Mouse (Mus musculus): ENCODE data around the gene Mfng. TPM values are rescaled to one million over a fixed set of nuclear protein-coding genes. Genes with fewer than 3 reads are reported as not detected.

The Mfng gene
- polyA plus RNA-seq, 1 experiment, result 36.6 TPM

DNA sequence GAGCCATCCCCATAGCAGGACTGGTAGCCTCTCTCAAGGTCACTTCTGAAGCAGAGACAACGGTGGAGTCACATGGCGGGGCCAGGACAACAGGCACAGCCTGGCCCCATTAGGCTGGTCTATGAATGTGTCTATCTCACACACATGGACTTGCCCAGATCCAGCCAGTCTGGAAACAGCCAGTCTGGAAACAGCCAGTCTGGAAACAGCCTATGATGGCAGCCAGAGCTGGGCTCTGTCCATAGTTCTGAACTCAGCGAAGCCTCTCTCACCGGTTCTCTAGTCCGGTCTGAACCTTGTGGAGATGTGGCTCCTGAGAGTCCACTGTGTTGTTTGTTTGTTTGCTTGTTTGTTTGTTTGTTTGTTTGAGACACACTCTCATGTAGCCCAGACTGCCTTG is 23.4 kb downstream of the Mfng start:
- Histone ChIP-seq H3K4me3 (replicated peaks) (no peak overlapping the region), H3K9me3 (peaks cover 9% of the 10 kb centered on the region), H3K4me1 (peaks cover 18% of the 10 kb centered on the region), H3K36me3 (replicated peaks; ENCODE audit: low read length) (peaks cover 6% of the 10 kb centered on the region), H3K27me3 (replicated peaks) (peaks cover 12% of the 10 kb centered on the region)
- TF ChIP-seq GATA1 (IDR thresholded peaks at IDR 0.05; ENCODE audit: borderline replicate concordance, low read length) (no peak), FLI1 (IDR thresholded peaks at IDR 0.05; ENCODE audit: low read length) (no peak)

DNA sequence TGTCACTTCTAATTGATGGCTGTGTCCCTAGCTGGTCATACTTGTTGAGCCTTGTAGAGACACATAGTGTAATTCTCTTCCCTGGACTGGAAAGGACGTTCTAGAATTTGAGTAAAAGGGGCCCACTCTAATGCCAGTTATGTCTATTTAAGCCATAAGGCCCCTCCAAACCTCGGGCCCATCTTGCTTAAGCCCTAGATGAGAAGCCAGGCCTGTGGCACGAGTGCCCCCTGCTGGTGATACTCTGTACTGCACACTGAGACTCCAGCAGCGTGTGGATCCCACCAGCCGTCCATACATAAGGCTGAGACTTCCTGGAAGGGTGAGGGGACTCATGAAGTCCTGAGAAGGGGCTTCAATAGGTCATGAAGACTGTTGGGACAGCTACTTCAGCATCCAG is 29.1 kb downstream of the Mfng start:
- no peak for TF ChIP-seq GATA1 (IDR thresholded peaks at IDR 0.05; ENCODE audit: borderline replicate concordance, low read length)
- H3K4me3 ChIP-seq (replicated peaks), result no peak overlapping the region
- no peaks in the 10 kb centered on the region for H3K36me3 ChIP-seq (replicated peaks; ENCODE audit: low read length)

DNA sequence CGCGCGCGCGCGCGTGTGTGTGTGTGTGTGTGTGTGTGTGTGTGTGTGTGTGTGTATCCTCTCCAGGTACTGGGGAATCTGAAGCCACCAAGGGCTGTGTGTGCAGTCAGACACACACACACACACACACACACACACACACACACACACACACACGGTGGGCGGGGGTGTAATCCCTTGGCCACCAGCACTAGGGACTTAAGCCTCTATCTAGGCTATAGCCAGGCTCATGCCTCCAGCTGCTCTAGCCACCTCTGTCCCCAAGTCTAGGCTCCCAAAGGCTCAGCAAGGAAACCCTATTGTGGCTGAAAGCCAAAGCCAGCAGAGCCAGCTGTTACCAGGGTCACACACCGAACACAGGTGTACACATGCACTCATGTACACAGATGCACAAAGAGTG is 30.4 kb downstream of the Mfng start:
- Histone ChIP-seq H3K36me3 (replicated peaks; ENCODE audit: low read length) (no peaks in the 10 kb centered on the region), H3K4me3 (replicated peaks) (no peak overlapping the region), H3K4me1 (peaks cover 9% of the 10 kb centered on the region), H3K27me3 (replicated peaks) (peaks cover 56% of the 10 kb centered on the region), H3K9me3 (peaks cover 9% of the 10 kb centered on the region)
- no peak for TF ChIP-seq FLI1 (IDR thresholded peaks at IDR 0.05; ENCODE audit: low read length)

More for the DNA sequence above, 29.1 kb downstream of the Mfng start:
- Histone ChIP-seq H3K9me3 (peaks cover 9% of the 10 kb centered on the region), H3K27me3 (replicated peaks) (peaks cover 47% of the 10 kb centered on the region), H3K4me1 (peaks cover 12% of the 10 kb centered on the region)

DNA sequence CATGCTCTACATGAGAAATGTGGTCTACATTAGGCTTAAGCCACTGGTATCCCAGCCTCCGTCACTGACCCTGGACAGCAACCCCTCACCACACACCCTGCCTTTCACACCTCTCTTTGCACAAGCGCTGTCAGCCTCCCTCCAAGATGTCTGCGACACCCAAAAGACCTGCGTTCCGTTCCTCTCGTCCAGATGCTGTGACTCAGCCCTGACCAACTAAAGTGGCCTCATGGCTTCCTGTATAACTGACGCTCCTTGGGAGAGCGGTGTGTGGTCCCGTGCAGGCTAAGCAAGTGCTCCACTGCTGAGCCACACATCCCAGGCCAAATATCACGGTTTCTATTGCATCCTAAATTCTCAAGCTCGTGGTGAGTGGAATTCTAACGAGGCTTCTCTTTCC is 32.6 kb downstream of the Mfng start:
- TF ChIP-seq FLI1 (IDR thresholded peaks at IDR 0.05; ENCODE audit: low read length), result no peak
- TF ChIP-seq GATA1 (IDR thresholded peaks at IDR 0.05; ENCODE audit: borderline replicate concordance, low read length), result no peak
- Histone ChIP-seq H3K4me3 (replicated peaks) (peak overlapping the region; percentile 53), H3K9me3 (peaks cover 7% of the 10 kb centered on the region), H3K4me1 (peaks cover 9% of the 10 kb centered on the region), H3K36me3 (replicated peaks; ENCODE audit: low read length) (no peaks in the 10 kb centered on the region), H3K27me3 (replicated peaks) (peaks cover 76% of the 10 kb centered on the region)

- no peaks in the 10 kb centered on the region for H3K36me3 ChIP-seq (replicated peaks; ENCODE audit: low read length)
- H3K27me3 ChIP-seq (replicated peaks), result peaks cover 82% of the 10 kb centered on the region
- TF ChIP-seq FLI1 (IDR thresholded peaks at IDR 0.05; ENCODE audit: low read length) (no peak), GATA1 (IDR thresholded peaks at IDR 0.05; ENCODE audit: borderline replicate concordance, low read length) (no peak)
- peaks cover 9% of the 10 kb centered on the region for H3K4me1 ChIP-seq
- no peak overlapping the region for H3K4me3 ChIP-seq (replicated peaks)
- no peaks in the 10 kb centered on the region for H3K9me3 ChIP-seq
These were observed 36.1 kb downstream of the Mfng start for GRCm38 (mm10) chr15:78737146-78737545.

DNA sequence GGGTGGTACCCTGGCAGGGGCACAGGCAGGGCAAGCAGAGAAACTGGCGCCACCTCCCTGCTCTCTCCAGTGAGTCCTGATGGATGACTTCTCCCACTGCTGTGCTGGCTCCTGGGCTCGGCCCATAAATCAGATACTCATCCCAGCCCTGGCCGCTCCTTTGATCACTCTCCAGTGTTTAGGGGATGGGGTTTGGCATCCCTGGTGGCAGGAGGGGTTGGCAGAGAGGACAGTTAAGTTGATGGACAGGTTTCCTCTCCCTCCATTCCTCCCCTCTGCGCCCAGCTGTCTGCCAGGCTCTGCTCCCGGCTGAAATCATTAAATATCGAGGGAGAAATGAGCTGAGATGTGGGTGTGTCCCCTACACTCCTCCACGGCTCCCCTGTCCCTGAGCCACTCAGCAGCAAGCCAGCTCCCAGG is 36.6 kb downstream of the Mfng start:
- H3K36me3 ChIP-seq (replicated peaks; ENCODE audit: low read length), result no peaks in the 10 kb centered on the region
- peaks cover 81% of the 10 kb centered on the region for H3K27me3 ChIP-seq (replicated peaks)
- H3K4me1 ChIP-seq, result peaks cover 9% of the 10 kb centered on the region
- TF ChIP-seq GATA1 (IDR thresholded peaks at IDR 0.05; ENCODE audit: borderline replicate concordance, low read length) (no peak), FLI1 (IDR thresholded peaks at IDR 0.05; ENCODE audit: low read length) (no peak)
- no peaks in the 10 kb centered on the region for H3K9me3 ChIP-seq
- no peak overlapping the region for H3K4me3 ChIP-seq (replicated peaks)

DNA sequence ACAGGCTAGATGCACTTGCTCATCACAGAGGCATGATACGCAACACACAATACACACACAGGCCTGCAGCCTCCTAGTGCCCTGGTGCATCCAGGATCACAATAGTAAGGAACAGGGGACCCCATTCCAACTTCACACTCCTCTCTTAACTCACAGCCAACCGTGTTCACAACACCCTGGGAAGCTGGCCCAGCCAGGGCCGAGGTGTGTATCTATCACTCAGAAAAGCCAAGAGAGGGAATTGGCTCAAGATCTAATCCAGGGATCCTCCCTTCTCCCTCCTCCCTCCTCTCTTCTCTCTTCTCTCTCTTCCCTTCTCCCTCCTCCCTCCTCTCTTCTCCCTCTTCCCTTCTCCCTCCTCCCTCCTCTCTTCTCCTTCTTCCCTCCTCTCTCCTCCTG is 37.1 kb downstream of the Mfng start:
- Histone ChIP-seq H3K4me3 (replicated peaks) (no peak overlapping the region), H3K4me1 (peaks cover 8% of the 10 kb centered on the region), H3K27me3 (replicated peaks) (peaks cover 82% of the 10 kb centered on the region), H3K9me3 (no peaks in the 10 kb centered on the region), H3K36me3 (replicated peaks; ENCODE audit: low read length) (no peaks in the 10 kb centered on the region)
- TF ChIP-seq GATA1 (IDR thresholded peaks at IDR 0.05; ENCODE audit: borderline replicate concordance, low read length) (no peak), FLI1 (IDR thresholded peaks at IDR 0.05; ENCODE audit: low read length) (no peak)

GRCm38 (mm10) chr15:78735431-78736180 is 37.7 kb downstream of the Mfng start:
- peaks cover 2% of the 10 kb centered on the region for H3K4me1 ChIP-seq
- no peaks in the 10 kb centered on the region for H3K9me3 ChIP-seq
- TF ChIP-seq GATA1 (IDR thresholded peaks at IDR 0.05; ENCODE audit: borderline replicate concordance, low read length), result no peak
- no peak for TF ChIP-seq FLI1 (IDR thresholded peaks at IDR 0.05; ENCODE audit: low read length)
- no peak overlapping the region for H3K4me3 ChIP-seq (replicated peaks)
- peaks cover 82% of the 10 kb centered on the region for H3K27me3 ChIP-seq (replicated peaks)
- no peaks in the 10 kb centered on the region for H3K36me3 ChIP-seq (replicated peaks; ENCODE audit: low read length)

DNA sequence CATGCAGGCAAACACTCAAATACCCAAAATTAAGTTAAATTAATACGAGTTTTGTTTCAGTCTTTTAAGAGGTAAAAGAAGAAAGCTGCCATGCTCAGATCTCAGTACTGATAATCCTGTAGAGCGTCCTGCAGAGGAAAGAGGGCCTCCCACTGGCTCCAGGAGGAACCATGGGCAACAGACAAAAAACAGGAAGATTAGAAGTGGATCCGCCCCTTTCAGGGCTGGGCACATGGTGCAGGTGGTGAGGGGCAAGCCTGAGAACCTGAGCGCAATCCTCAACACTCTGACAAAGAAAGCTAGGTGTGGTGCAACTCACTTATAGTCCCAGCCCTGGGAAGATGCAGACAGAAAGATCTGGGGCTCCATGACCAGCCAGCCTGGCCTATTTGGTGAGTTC is 41.4 kb downstream of the Mfng start:
- no peak for TF ChIP-seq GATA1 (IDR thresholded peaks at IDR 0.05; ENCODE audit: borderline replicate concordance, low read length)
- no peak for TF ChIP-seq FLI1 (IDR thresholded peaks at IDR 0.05; ENCODE audit: low read length)

GRCm38 (mm10) chr15:78730315-78731049 is 42.8 kb downstream of the Mfng start:
- no peak for TF ChIP-seq FLI1 (IDR thresholded peaks at IDR 0.05; ENCODE audit: low read length)
- TF ChIP-seq GATA1 (IDR thresholded peaks at IDR 0.05; ENCODE audit: borderline replicate concordance, low read length), result no peak
- Histone ChIP-seq H3K36me3 (replicated peaks; ENCODE audit: low read length) (no peaks in the 10 kb centered on the region), H3K4me3 (replicated peaks) (no peak overlapping the region), H3K4me1 (peaks cover 6% of the 10 kb centered on the region; the same call in 1 of the 2 replicates), H3K27me3 (replicated peaks) (peaks cover 85% of the 10 kb centered on the region), H3K9me3 (no peaks in the 10 kb centered on the region)

More for the DNA sequence above, 41.4 kb downstream of the Mfng start:
- H3K27me3 ChIP-seq (replicated peaks), result peaks cover 85% of the 10 kb centered on the region
- H3K4me1 ChIP-seq, result peaks cover 6% of the 10 kb centered on the region; the same call in 1 of the 2 replicates
- no peaks in the 10 kb centered on the region for H3K36me3 ChIP-seq (replicated peaks; ENCODE audit: low read length)
- H3K9me3 ChIP-seq, result no peaks in the 10 kb centered on the region
- H3K4me3 ChIP-seq (replicated peaks), result no peak overlapping the region

Data from megakaryocyte, embryonic 14.5 days (primary cell).